Mouse (Mus musculus) left cerebral cortex, postnatal 14 days (tissue): ENCODE results near the gene Zfp771. TPM values are rescaled to one million over a fixed set of nuclear protein-coding genes. Genes with fewer than 3 reads are reported as not detected.
"Not testable (repeated sequence)": the region's sequence is repeated elsewhere in the genome, so short reads cannot be mapped to it uniquely, and the experiment has no call there.

ENCODE experiments used
- DNase-seq, 2 experiments: peaks; one replicate each; pipeline ENCODE4 v3.0.0; 2021 to 2022; ENCODE audit warnings: low spot score in 2 of 2, mixed read lengths in 1 of 2
- intact Hi-C: fragments of 180-260 bp; cut with DNase I; formaldehyde crosslinking; loops from one replicate; pipeline ENCODE4 v1.15.1; 2025
- total RNA-seq, 2 experiments: library from RNA; stranded (reverse); gene quantifications; 2 replicates each; pipeline ENCODE4 v1.2.3; 2021

Gene Zfp771
- total RNA-seq, 2 experiments from 2014 or later, result 62.0 to 63.9 TPM

DNA sequence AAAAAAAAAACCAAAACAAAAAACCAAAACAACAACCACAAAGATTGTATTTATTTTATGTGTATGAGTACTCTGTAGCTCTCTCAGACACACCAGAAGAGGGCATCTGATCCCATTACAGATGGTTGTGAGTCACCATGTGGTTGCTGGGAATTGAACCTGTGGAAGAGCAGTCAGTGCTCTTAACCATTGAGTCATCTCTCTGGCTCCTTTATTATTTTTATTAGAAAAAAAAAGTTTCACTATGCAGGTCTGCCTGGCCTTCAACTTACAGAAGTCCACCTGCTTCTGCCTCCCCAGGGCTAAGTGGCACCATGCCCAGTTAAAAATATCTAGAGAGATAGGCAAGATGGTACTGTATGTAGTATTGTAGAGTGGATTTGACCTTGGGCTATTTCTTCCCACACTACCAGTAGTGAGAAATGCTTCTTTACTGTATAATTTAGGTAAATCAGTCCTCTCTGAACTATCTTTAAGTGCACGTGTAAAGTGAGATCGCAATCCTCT is 660 bp upstream of the Zfp771 start:
- intact Hi-C loops, result no loop called here
- DNase-seq, result no peak

DNA sequence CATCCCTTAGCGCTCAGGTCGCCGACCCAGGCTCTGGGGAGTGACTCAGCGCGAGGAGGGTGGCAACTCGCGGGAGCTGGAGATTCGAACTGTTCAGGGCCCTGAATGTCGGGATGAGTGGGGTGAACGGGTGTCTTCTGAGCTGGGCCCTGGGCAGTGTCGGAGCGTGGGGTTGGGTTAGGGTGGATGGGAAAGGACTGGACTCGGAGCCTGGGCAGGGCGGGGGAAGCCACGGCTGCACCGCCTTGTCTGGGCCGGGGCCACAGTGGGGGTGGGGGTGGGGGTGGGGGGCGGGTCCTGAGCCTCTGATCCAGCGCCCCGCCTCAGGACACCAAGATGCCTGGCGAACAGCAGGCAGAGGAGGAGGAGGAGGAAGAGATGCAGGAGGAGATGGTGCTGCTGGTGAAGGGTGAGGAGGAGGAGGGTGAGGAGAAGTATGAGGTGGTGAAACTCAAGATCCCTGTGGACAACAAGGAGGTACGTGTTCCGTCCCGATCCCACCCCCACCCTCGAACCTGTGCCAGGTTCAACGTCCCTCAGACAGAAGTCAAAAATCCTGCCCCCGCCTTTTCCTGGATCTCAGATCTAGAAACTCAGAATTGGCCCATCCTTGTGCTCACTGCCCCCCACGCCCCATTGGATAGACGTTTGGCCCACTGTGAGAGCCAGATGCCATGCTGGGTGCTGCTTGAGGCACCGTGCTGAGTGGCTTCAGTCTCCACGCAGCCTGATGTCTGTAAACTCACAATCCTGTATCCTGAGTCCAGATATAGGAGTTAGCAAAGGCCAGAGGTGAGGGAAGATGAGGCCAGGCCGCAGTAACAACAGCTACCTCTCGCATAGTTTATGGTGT is 810 bp downstream of the Zfp771 start:
- no peak for DNase-seq
- intact Hi-C loops, result no loop called here

DNA sequence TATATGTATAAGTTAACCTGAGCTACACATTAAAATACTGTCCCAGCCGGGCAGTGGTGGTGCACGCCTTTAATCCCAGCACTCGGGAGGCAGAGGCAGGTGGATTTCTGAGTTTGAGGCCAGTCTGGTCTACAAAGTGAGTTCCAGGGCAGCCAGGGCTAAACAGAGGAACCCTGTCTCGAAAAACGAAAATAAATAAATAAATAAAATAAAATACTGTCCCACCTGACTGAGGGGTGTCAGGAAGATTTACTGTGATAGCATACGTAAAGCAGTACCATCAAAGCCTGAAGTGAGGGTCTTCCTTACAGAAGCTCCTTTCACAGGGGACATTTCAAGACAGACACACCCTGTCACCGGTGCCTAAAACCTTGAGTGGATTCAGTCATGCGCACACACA is 6.4 kb downstream of the Zfp771 start:
- intact Hi-C loops, DNase-seq: not testable (repeated sequence)

DNA sequence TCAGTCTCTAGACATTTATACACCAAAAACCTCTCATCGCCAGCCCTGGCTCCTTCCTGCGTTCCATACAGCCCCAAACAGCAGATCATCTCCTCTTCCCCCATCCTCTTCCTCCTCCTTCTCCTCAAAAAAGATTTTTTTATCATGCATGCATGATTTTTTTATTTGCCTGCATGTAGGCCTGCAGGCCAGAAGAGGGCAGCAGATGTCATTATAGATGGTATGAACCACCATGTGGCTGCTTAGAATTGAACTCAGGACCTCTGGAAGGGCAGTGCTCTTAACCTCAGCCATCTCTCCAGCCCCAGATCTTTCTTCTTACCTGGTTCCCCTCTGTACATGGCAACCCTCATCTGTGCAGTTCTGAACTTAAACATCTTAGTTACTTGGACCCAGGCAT is 8.3 kb downstream of the Zfp771 start:
- intact Hi-C loops, result no loop called here
- no peak for DNase-seq

DNA sequence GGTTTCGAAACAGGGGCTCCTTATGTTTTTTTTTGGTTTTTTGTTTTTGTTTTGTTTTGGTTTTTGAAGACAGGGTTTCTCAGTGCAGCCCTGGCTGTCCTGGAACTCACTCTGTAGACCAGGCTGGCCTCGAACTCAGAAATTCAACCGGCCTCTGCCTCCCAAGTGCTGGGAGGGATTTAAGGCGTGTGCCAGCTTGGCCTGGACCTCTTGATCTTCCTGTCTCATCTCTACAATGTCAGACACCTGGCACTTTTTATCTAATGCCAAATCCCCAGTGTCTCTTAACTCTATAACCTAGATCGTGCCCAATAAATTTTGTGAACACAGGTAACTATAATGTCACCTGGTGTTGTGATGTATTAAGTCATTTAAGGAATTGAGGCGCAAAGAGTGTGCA is 9.3 kb downstream of the Zfp771 start:
- DNase-seq, result no peak
- intact Hi-C loops, result no loop called here

DNA sequence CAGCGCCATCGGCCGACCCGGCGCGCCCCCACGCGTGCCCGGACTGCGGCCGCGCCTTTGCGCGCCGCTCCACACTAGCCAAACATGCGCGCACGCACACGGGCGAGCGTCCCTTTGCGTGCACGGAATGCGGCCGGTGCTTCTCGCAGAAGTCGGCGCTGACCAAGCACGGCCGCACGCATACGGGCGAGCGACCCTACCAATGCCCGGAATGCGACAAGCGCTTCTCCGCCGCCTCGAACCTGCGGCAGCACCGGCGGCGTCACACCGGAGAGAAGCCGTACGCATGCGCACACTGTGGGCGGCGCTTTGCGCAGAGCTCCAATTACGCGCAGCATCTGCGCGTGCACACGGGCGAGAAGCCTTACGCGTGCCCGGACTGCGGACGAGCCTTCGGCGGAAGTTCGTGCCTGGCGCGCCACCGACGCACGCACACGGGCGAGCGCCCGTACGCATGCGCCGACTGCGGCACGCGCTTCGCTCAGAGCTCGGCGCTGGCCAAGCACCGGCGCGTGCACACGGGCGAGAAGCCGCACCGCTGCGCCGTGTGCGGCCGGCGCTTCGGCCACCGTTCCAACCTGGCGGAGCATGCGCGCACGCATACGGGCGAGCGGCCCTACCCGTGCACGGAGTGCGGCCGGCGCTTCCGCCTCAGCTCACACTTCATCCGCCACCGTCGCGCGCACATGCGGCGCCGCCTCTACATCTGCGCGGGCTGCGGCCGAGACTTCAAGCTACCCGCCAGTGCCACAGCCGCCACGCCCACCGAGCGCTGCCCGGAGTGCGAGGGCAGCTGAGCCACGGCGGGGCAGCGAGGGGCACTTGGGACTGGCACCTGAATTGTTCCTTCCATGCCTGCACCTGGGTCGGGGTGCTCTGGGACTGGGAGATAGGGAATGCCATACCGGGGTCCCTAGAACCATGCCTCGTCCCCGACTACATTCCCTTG is 10.0 kb downstream of the Zfp771 start:
- DNase-seq, result peak; percentile 96 to 97
- intact Hi-C loops, result no loop called here

DNA sequence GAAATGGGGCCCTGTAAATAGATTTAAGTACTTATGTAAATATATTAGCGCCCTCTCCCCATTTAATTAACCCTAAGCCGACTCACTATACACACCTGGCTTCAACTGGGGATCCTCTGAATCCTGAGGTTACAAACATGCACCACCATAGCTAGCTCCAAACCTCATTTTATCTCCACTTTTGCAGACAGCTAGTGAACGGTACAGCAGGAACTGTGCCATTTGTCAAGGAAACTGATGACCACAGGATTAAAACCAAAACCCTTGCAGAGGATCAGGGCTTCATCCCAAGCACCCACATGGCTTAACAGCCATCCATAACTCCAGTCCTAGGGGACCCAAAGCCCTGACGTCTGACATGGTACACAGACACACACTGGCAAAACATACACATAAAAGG is 10.9 kb downstream of the Zfp771 start:
- no peak for DNase-seq
- intact Hi-C loops, result no loop called here

DNA sequence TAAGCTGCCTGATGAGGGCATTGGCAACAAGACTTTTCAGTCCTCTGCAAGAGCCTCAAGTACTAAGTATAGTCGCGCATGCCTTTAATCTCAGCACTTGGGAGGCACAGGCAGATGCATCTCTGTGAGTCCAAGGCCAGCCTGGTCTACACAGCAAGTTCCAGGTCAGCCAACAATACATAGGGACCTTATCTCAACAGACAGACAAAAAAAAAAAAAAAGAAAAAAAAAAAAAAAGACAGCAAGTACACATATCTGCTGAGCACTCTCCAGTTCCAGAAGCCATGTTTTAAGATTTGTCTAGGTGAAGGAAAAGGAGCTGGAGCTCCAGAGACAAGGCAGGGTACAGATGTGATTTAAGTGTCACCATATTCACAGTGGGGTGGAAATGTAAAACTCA is 11.9 kb downstream of the Zfp771 start:
- intact Hi-C loops, result no loop called here
- no peak for DNase-seq

DNA sequence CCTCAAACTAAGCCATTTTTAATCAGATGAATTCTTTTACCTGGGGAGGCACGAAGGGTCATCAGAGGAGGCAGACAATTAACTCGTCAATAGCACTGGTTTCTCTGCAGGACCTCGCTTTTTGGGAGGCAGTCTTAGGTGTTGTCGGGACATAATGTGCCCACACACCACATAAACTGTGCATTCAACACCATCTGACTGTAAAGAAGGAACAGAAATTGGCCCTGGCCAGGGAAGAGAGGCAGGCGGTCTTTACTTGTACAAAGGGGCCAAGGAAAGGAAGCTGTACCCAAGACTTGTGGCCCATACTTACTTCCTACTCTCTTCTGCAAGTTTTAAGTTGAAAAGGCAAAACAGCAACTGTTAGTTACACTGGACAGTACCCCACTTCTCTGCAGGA is 12.4 kb downstream of the Zfp771 start:
- intact Hi-C loops, result no loop called here
- peak in 1 of 2 experiments; percentile 55 for DNase-seq

DNA sequence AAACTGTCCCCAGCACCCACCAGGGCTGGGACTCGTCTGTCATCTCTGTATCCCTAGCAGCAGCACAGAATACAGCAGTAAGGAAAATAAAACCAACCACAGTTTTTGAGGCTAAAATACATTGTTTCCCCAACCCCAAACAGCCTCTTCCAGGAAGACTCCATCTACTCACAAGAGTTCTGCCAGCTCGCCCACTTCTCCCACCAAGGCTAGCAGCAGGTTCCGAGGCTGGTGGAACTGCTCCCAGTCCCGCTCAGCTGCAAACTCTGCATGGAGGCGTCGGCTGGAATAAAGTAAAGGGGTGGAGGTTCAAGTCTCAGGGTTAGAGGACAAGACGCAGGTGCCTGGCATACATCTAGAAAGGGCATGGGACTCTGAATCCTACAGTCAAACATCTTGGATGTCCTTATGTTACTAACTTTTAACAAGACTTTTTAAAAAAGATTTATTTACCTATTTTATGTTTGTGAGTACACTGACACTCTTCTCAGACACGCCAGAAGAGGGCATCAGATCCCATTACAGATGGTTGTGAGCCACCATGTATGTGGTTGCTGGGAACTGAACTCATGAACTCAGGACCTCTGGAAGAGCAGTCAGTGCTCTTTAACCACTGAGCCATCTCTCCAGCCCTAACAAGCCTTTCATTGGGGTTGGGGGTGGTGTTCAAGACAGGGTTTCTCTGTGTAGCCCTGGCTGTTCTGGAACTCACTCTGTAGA is 15.3 kb downstream of the Zfp771 start:
- intact Hi-C loops, result no loop called here
- no peak for DNase-seq

DNA sequence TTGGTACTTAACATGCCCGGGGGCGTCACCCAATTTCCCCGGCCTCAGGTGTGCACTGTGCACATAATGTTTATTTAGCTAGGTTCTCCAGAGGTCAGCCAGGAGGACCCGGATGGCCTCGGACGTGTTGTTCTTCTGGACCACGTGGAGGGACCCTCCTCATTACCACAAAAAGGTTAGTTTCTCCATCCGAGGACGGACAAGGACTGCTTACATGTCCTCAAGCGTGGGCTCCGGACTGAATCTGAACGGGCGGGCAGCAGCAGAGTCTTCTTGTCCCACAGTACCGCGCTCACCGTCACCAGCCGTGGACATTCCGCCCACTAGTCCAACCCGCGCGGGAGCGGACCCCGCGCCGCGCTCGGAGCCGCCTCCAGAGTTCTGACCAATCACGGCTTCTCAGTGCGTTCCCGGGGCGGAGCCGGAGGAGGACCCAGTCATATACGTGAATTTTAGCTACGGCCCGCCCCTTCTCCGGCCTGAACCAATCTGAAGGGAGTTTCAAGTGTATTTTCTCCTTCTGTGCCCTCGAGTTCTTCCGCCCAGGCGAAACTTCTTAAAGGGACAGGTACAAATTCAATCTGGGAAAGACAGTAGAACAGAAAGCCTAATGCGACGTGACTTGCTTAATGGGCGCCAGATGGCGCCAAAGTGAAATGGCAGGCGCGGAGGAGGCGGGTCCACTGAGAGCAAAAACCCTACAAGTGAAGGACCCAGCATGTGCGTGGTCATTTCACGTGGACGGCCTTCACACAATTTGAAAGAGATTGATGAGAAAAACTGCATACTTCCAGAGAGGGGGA is 16.4 kb downstream of the Zfp771 start, which contains the start of gene Dctpp1:
TSS of gene Dctpp1 (minus strand) at position 401 of the 803 bp plus-strand sequence.
- intact Hi-C loops, result loop anchor here (5.0 kb wide), 1 partner anchor 217 kb away; the partner anchor contains the start of gene Fbrs
- peak; percentile 98 to 99 for DNase-seq

DNA sequence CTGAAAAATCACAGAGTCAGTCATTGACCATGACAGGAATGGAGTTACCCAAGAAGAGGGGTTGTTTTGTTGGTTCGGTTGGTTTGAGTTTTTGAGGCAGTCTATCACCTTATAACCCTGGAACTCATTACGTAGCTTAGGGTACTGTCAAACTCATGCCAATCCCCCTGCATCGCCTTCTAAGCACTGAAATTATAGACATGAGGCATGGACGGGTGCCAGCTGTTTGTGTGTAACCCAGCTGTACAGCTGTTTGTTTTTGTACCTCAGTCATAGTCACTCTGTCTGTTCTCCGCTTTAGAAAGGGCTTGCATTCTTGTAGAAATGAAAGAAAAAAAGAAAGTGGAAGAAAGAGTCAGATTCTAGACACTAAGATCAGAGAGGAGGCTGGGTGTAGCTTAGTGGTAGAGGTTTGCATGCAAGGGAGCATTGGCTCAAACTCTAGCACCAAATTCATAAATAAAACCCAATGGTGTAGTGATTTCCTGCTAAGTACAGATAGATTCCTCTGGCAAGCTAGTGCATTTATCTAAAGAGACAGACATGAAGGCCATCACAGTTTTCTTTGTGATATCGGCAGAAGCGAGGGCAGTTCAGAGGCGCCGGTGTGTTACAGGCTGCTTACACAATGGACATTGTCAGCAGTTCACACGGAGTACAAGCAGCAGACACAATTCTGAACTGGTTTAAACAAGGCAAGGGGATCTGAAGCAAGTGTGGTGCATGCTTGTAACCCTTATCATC is 18.3 kb downstream of the Zfp771 start:
- no peak for DNase-seq
- intact Hi-C loops, result loop anchor here (5.0 kb wide), 1 partner anchor 215 kb away; the partner anchor contains the start of gene Fbrs

DNA sequence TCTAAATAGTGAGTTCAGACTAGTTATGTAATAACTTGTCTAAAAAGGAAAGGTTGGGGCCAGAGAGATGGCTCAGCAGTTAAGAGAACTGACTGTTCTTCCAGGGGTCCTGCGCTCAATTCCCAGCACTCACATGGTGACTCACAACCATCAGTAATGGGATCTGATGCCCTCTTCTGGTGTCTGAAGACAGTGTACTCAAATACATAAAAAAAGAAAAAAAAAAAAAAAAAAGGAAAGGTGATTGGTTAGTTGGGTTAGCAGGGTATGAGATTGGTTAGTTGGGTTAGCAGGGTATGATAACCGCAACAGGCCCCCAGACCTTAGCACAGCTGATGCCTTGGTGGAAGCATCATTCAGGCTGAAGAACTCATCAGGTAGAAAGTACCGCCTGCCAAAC is 19.5 kb downstream of the Zfp771 start:
- DNase-seq, result no peak
- intact Hi-C loops, result loop anchor here (5.0 kb wide), 1 partner anchor 214 kb away; the partner anchor contains the start of gene Fbrs

DNA sequence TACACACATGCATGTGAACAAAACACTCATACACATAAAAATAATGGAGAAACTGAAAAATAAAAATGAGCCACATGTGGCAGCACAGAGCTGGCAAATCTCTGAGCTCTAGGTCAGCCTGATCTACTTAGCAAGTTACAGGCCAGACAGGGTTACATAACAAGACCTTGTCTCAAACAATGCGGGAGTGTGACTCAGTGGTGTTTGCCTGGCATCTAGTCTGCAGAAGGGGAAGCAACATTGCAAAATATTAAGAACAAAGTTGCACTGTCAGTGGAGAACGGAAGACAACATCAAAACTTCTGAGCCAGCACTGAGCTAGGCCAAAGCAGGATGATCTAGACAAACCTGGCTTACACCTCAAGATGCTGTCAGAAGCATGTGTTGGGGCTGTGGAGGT is 26.2 kb downstream of the Zfp771 start:
- intact Hi-C loops, result no loop called here

DNA sequence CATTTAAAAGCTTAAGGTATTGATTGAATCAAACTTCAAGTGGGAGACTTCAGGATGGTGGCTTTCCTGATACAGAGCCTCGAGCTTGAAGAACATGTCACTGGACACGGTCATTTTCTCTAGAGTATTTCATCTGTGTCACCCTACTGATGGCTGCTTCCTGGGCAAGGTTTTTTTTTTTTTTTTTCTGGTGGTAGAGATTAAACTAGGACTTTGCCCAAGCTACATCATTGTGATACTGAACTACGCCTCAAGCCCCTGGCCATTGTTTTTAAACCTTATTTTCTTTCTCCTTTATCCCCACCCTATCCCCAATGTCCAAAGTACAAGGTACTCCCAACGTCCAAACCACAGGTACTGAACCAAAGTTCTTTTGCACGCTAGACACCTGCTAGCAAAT is 26.6 kb downstream of the Zfp771 start:
- no peak for DNase-seq
- intact Hi-C loops, result no loop called here

More for the DNA sequence above, 26.2 kb downstream of the Zfp771 start:
- no peak for DNase-seq

DNA sequence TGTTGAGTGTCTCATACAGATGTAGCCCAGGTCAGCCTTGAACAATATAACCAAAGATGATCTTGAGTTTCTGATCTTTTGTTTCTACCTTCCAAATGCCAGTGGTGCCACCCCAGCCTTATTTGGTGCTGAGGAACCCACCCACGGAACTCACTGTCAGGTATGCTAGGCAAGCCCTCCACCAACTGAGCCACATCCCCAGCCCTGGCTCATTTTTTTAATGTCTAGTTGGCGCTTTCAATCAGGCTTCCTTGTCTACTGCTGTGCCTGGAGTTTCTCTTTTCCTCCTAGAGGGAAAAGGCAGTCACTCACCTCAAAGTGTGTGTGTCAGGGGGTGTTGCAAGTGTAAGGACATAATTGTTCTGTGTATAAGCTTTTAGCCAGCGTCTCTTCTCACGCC is 27.0 kb downstream of the Zfp771 start:
- no peak for DNase-seq
- intact Hi-C loops, result no loop called here

DNA sequence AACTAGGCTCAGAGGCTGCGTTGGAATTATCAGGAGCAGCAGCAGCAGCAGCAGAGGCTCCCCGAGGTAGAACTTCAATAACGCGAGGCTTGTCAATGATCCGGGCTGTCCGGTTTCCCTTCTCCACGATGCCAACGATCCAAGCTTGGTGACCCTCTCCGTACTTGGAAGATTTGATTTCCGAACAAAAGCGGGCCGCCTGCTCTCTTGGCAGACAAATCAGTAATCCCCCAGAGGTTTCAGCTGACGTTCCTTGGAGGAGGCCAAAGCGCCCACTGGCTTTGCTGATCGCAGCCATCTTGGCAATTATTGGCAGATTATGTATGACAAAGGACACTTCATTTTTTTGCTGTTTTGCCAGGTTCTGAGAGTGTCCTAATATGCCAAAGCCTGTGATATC is 28.5 kb downstream of the Zfp771 start:
- intact Hi-C loops, result no loop called here
- no peak for DNase-seq
